Mouse (Mus musculus) erythroblast, embryonic 14.5 days (primary cell): ENCODE results near the gene Tmem254a.
"Not testable (repeated sequence)": the region's sequence is repeated elsewhere in the genome, so short reads cannot be mapped to it uniquely, and the experiment has no call there.

Source experiments
- GATA1 ChIP-seq: IDR thresholded peaks from 2 replicates; pipeline ENCODE4 v1.6.1; 2012; ENCODE audit warnings: low read length, inconsistent platforms, mixed read lengths
- TAL1 ChIP-seq: IDR thresholded peaks from 3 replicates; pipeline ENCODE4 v1.6.1; 2012; ENCODE audit warnings: low read length, inconsistent platforms, mixed read lengths

- TF ChIP-seq TAL1, GATA1: not testable (repeated sequence)
Measured at GRCm38 (mm10) chr14:25876640-25877039, 50.8 kb downstream of the Tmem254a start.
